Mouse (Mus musculus) adrenal gland, postnatal 14 days (tissue): Measurements from ENCODE around the gene Sp7. TPM values are rescaled to one million over a fixed set of nuclear protein-coding genes. Genes with fewer than 3 reads are reported as not detected.

Experiments used
- DNase-seq: peaks from one replicate; pipeline ENCODE4 v3.0.0; 2021; ENCODE audit warnings: mixed read lengths
- total RNA-seq: library from RNA; stranded (reverse); gene quantifications from 2 replicates; pipeline ENCODE4 v1.2.3, GENCODE M21; 2021

Gene Sp7
- total RNA-seq, 1 experiment from 2014 or later: not detected

DNA sequence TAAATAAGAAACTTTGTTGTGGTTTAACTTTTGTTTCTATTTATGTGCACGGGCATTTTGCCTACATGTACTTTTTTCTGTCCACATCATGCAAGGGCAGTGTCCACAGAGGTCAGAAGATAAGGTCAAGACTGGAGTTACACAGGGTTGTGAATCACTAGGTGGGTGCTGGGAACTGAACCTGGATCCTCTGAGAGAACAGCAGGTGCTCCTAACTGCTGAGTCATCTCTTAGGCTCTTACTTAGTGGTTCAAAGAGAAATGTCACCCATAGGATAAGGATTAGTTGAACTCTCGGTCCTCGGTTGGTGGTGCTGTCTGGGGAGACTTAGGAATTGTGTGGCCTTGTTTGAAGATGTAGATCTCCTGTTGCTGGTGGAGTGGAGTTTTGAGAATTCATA lies 22.0 kb upstream of the Sp7 start:
- no peak for DNase-seq

DNA sequence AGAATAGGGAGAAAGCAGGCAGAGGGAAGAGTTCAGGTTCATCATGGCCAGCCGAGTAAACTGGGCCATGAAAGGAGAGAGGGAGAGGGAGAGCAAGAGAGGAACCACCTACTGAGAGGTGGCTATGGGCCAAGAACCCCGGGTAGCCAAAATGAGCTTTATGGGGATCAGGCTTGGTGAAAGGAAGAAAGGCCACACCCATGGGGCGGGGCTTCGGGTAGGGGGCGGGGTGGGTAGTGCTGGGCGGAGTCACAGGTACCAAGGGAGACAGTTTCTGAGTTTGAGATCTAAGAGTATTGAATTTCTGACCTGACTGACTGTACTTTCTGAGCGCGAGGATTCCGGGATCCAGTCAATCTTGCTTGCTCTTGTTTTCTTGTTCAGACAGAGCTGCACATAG lies 19.7 kb upstream of the Sp7 start:
- DNase-seq: no peak

DNA sequence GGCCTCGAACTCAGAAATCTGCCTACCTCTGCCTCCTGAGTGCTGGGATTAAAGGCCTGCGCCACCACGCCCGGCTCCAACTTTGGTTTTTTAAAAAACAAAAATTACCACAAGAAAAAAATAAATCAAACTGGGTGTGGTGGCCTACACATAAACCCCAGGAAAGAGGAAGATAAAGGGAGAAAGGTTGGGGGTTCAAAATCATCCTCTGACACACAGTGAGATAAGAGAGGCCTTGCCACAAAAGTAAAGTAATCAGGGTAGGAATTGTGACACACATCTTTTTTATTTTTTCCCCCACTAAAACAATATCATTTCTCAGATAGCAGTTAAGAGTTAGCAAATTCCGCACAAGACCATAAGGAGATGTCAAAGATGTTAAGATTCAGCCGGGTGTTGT lies 16.7 kb upstream of the Sp7 start:
- DNase-seq: no peak

DNA sequence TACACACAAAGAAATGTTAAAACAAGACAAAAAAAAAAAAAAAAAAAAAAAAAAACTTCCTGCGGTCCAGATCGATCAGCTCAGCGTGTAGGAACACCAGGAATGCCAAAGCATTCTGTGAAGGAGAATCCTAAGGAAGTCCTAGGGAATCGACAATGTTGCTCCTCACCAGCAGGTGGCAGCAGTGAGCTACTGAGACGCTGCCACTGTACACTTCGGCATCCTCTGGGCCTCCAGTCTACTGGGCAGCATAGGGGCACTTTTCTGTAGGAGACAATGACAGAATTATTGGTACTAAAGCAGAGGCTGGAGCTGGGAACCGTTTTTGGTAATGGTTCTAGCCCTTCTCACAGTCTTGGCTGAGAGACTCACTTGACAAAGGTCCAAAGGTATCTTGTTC lies 14.6 kb upstream of the Sp7 start:
- DNase-seq: peak; percentile 90

DNA sequence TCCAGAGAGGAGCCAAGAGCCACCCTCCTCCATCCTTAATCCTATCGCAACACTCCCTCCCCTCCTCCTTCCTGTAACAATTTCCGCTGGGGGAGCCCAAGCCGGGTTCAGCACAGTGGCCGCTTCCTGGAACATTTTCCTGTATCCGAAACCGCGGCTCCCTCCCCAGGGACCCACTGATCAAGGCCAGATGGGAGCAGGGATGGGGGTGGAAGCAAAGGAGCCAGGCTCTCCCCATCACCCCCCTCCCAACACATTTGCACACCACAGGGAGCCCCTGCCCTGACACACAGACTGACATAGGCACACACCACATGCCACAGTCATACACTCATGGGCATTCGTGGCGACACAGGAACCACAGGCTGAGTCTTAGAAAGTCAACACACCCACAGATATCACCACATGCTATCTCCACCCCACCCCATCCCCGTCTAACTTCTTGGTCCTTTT lies 10.9 kb upstream of the Sp7 start:
- DNase-seq: peak; percentile 78

DNA sequence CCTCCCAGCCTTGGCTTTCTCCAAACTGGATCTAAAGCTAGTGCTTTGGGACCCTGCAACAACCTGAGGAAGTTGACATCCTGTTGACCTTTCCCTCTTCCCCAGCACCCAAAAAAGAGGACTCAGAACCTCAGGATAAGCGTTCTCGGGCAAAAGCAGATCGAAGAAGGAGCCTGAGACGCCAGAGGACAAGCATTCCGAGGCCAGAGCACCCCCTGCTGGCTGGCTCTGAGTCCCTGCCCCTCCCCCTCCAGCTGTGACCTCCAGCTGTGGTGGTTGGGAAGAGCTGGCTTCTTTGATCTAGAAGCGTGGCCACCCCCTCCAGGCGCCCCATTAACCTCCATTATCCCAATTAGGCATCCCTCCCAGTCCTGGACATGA lies 10.2 kb upstream of the Sp7 start:
- DNase-seq: peak; percentile 96

DNA sequence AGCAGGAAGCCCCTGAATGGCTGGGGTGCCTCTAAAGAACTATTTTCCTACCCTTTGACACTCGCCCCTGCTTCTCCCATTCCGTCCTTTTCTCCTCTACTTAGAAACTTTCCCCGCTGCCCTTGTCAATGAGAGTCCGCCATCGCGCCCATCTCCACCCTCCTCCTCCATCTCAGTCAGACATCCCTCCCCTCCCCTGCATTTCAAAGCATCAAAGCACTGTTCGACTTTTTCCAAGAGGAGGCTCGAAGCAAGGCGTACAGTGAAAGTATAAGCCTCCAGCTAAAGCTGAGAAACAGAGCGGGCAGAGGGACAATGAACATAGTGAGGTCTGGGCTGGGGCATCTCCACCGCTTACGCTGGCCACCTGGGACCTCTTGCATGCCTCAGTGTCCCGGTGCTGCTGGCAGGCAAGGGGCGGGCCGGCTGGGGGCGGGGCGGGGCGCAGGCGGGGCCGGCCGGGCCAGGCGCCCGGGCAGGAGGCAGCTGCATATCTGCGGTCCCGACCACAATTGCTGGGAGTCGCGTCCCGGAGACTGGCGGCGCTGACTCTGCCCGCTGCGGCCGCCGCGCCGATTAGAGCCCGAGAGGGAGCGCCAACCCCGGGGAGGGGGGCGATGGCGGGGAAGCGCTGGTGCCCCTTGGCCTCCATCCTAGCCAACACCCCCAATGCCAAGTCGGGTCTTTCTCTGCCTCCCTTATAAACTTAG lies 9.6 kb upstream of the Sp7 start:
- peak; percentile 70 for DNase-seq

DNA sequence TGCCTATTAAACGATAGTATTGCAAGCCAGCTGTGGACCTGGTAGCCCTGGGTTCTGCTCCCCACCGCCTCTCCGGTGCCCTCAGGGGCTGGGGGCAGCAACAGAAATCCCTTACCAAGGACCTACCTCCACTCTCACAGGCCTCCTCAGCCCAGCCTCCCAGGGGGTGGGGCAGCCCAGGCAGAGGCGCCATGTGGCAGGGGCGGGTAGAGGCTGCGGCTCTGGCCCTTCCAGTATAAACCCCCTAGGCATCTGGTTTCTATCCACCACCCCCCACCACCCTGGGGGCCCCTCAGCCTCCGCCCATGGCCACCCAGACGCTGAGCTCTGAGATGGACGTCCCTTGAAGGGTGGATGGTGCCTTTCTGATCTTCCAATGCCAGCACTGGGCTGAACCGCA lies 3.7 kb upstream of the Sp7 start:
- no peak for DNase-seq

DNA sequence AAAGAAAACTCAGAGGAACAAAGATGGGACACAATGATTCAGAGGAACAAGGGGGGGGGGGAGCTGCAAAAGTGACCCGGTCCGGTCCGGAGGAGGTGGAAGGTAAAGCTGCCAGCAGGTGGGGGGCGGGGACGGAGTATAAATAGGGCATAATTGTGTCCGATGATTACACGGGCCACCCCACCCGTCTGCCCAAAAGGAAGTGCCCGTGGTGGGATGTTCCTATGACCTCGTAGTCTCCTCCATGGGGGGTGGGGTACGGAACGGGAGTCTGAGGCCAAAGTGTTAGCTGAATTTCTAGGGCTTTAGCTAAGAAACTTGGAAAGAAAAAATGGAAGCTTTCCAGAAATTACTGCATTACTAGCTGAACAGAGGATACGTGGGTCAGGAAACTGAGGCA lies 3.0 kb upstream of the Sp7 start:
- DNase-seq: no peak

DNA sequence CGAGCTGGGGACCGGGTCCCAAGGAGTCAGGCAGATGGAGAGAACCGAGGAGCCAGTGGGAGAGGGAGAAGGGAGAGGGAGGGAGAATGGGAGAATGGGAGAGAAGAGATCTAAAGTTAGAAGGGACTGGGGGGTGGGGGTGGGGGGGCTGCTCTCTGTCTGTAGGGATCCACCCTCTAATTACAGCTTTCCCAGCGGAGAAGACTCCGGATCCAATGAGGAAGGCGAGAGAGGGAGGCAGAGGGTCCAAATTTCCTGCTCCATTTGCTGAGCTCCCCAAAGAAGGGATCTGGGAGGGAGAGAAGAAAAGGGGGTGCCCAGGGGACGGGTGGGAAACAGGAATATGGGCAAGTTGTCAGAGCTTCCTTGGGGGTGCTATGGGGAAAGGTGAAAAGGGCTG lies 744 bp downstream of the Sp7 start:
- no peak for DNase-seq

DNA sequence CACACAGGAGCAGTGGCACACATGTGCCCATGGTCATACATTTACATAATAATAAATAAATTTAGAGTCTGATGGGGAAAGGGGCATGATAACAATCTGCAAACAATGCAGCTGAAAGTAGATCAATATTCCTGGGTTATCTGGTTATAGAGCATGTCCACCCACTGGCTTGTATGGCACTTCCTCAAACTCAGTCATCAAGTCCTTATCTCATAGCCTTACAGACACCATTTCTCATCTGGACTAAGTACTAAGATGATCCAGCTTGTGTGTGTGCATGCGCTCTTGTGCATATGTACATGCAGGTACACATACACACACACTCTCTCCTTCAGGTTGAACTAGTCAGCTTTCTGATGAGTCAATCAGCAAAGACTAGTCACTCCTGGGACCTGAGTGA lies 2.3 kb downstream of the Sp7 start:
- no peak for DNase-seq

DNA sequence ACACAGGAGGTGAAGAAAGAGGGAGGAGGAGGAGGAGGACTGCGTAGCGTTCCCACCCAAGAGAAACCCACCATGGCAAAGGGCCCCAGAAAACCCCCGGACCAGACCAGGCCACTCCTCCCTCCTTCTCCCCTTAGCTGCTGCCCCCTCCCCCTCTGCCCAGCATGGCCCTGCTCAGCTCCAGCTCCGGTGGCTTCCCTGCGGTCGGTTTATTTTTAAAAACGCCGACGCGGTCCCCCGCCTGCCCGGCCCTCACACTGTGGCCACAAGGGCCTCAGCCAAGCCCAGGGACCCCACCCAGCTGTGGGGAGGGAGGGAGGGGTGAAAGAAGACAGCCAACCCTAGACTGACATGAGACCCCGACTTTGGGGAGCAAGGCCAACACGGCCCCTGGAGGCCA lies 4.3 kb downstream of the Sp7 start:
- no peak for DNase-seq

DNA sequence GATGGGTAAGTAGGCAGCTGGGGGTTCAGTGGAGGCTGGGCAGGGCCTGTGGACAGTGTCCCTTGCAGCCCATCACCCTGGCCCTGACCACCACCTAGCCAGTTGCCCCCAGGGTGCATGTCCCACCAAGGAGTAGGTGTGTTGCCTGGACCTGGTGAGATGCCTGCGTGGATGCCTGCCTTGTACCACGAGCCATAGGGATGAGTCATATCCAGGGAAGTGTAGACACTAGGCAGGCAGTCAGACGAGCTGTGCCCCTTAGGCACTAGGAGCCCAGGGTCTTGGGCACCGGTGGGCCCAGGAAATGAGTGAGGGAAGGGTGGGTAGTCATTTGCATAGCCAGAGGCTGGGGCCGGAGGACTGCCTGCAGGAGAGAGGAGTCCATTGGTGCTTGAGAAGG lies 8.1 kb downstream of the Sp7 start:
- no peak for DNase-seq

DNA sequence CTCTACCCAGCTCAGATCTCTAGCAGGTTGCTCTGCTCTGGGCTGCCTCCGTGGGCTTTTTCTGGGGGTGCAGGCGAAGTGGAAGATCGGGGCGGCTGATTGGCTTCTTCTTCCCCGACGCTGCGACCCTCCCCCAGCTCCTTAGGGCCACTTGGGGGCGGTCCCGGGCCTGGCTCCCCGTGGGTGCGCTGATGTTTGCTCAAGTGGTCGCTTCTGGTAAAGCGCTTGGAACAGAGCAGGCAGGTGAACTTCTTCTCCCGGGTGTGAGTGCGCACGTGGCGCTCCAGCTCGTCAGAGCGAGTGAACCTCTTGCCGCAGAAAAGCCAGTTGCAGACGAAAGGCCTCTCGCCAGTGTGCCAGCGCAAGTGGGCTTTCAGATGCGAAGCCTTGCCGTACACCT lies 8.9 kb downstream of the Sp7 start:
- no peak for DNase-seq

DNA sequence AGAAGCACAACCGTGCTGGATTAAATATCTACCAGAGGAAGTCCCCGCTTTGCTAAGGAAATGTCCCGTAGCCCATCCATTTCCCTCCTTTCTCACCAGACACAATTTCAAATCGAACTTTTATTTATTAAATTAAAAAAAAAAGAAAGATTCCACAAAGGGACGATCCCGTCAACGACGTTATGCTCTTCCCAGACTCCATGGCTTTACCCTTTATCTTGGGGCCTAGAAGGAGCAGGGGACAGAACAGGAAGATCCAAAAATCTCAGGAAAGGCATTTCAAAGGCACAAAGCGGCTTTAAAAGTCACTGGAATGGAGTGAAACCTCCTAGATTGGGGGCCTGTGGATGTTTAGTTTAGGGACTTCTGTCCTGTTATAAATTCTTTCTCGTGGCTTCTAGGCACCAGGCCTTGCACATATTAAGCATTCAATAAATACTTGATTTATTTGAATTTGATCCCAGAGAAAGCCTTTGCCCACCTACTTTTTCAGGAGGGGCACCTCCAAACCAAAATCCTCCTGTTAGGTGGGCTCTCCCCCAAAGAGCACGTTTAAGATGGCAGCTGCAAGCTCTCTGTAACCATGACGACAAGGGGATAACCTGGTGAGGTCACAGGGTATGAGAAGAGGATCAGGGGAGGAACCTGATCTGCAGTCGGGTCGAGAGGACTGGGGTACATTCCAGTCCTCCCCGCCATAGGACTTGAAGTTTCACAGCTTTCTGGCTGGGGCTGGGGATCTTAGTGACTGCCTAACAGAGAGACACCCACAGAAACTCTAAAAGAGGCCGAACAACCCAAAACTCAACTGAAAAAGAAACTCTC lies 10.3 kb downstream of the Sp7 start:
- no peak for DNase-seq

DNA sequence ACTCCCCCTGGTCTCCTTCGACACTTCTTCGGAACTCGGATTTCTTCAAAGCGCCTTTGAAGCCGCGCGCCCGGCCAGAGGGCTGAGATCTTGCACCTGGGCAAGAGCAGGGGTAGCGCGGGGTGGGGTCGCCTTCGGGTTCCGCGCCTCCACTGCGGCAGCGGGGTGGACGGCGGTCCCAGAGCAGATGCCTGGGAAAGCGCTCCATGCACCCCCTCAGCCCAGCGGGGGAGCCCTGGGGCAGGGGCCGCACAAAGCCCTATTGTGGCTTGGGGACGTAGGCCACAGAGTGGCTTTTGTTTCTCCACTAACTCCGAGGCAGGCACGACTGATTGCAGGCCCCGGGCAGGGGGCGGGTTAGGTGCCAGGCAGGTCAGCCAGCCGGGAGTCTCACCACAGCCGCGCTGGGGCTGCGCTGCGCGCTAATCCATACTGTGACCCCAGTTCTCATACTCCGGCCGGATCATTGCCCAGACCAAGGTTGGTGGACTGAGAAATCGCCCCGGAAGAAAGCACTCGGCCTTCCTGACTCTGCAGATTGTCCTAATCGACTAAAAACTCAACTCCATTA lies 11.0 kb downstream of the Sp7 start:
- peak; percentile 24 for DNase-seq

DNA sequence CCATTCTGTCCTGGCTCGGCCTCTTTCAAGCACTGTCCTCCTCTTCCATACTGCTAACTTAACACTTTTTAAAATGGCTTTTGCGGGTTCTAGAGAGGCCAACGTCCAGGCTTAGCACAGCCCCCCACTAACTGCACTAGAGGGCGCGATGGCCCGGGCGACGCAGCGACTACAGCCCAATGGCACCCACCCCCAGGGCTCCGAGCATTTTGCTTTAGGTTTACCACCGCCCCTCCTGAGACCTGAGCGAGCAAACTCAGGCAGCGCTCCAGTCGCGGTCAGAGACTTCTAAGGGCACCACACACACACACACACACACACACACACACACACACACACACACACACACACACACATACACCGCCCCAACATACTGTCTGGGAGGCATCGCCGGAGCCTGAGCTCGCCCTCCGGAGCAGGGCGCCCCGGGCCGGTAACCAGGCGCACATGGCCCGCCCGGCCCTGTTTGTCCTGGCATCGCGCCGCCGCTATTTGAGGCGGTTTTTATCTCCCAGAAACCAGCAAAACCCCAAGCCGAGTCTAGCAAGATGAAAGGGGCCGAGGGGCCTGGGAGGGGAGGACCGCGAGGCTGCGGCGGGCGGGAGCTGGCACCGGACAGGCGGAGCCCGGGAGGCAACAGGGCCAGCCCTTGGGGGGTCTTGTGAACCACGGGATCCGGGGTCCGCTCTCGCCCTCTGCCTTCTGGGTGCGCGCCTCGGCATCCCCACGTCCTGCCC lies 11.7 kb downstream of the Sp7 start:
- DNase-seq: peak; percentile 67

DNA sequence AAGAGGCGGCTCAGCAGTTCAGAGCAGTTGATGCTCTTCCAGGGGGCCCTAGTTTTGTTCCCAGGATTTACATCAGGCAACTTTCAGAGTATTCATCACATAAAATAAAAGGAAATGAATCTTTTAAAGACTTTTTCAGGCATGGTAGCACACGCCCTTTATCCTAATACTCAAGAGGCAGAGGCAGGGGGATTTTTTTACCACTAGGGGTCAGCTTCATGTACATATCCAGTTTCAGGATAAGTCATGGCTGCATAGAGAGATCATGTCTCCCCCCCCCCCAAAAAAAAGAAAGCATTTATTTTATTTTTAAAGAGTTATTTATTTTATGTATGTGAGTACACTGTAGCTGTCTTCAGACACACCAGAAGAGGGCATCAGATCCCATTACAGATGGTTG lies 13.0 kb downstream of the Sp7 start:
- DNase-seq: no peak

DNA sequence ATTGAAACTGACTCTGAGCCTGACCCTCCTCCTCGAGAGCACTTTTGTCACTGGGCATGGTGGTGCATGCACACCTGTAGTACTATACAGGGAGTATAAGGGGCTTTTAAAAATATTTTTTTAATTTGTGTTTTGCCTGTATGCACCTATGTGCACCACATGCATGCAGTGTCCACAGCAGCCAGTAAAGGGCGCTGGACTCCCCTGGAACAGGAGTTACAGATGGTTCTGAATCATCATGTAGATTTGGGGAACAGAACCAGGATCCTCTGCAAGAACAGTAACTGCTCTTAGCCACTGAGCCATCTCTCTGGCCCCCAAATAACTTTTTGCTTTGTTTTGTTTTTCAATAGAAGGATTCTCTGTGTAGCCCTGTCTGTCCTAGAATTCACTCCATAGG lies 14.8 kb downstream of the Sp7 start:
- DNase-seq: peak; percentile 23

DNA sequence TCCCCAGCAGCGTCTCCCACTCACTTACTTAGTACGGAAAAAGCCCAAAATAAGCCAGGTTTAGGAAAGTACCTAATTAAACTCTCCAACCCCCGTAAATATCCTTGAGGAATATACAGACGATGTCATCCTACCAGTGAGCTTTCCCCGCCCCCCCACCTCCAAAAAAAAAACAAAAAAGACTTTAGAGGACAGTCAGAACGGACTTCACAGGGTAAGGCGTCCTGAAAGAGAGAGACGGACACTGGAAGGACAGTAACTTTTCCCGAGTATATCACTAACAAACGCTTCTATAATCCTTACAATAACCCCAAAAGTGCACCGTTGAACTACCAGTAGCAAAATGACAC lies 16.1 kb downstream of the Sp7 start:
- DNase-seq: no peak

DNA sequence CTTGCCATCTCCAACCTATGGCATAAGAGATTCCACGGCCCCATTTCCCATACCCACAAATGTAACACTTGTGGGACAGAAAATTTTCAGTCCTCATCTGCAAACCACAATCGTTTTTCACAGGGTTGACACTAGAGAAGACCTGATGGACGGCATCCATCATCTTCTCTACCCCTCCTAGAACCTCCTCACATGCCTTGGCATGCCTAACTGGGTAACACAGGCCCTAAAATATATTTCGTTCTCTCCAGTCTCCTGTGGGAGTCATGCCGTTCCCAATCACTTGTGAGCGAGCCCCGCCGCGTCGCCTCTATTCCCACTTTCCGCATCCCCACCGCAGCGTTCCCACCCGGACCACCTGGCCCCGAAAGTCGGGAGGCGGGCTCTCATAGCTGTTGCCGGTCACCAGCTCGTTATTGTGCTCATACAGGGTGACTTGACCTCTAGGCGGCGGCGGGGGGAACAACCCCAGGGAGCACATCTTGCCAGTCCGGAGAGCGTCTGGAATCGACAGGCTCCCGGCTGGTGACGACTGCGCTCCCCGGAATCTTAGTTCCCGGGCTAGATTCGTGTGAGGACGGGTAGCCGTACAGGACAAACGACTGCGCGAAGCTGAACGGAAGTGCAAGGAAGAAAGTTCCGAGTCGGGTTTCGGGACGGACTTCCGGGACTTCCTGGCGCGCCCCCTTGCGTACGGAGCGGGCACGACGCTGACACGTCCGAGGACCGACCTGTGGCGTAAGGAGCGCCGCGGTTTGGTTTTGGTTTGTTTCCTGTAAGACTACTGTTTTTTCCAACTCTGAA lies 16.6 kb downstream of the Sp7 start, which contains the start of gene Aaas:
Gene Aaas, minus strand, starts transcription at position 634 of the 804 bp plus-strand sequence.
- peak; percentile 97 for DNase-seq

DNA sequence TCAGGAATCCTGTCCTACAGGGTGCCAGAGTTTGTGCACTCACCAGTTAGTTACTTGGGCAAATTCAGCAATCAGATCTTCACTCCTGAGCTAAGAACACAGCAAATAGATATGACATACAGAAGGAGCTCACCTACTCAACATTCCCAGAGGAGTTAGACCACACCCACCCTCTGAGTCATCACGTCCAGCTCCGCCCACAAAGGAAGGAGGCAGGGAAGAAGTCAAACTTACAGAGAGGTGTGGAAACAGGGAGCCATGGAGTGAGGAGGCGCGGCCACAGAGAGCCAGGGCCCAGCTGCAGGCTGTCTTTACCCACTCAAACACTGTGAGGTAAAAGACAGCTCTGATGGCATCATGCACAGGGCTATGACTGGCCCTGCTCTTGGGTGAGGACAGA lies 20.5 kb downstream of the Sp7 start:
- no peak for DNase-seq
